Mouse (Mus musculus) lung, postnatal 25 days (tissue): ENCODE results near the gene Elp5.
"Not testable (repeated sequence)": the region's sequence is repeated elsewhere in the genome, so short reads cannot be mapped to it uniquely, and the experiment has no call there.

ENCODE experiments used
- DNase-seq: peaks from one replicate; pipeline ENCODE4 v3.0.0; 2022; ENCODE audit warnings: low spot score

The Elp5 gene

GRCm38 (mm10) chr11:69982225-69982624 is at the start of gene Elp5:
Gene Elp5 (minus strand): TSS chr11:69982517.
- no peak for DNase-seq

GRCm38 (mm10) chr11:70031321-70031670 is 49.0 kb upstream of the Elp5 start:
- no peak for DNase-seq

GRCm38 (mm10) chr11:70030651-70031320 is 48.5 kb upstream of the Elp5 start:
- DNase-seq, result no peak

GRCm38 (mm10) chr11:70029829-70030550 is 47.7 kb upstream of the Elp5 start:
- no peak for DNase-seq

GRCm38 (mm10) chr11:70029130-70029801 is 46.9 kb upstream of the Elp5 start:
- peak; percentile 57 for DNase-seq

- DNase-seq, result no peak
These were observed 46.2 kb upstream of the Elp5 start for GRCm38 (mm10) chr11:70028401-70029129.

GRCm38 (mm10) chr11:70027397-70027796 is 45.1 kb upstream of the Elp5 start:
- no peak for DNase-seq

GRCm38 (mm10) chr11:70026689-70027088 is 44.4 kb upstream of the Elp5 start:
- DNase-seq, result no peak

- DNase-seq, result no peak
These were observed 41.8 kb upstream of the Elp5 start for GRCm38 (mm10) chr11:70024151-70024514.

- DNase-seq, result no peak
These were observed 41.3 kb upstream of the Elp5 start for GRCm38 (mm10) chr11:70023481-70024150.

- DNase-seq, result peak; percentile 96
These were observed 39.2 kb upstream of the Elp5 start for GRCm38 (mm10) chr11:70021264-70022132.

- DNase-seq, result peak; percentile 87
These were observed 38.5 kb upstream of the Elp5 start for GRCm38 (mm10) chr11:70020731-70021263.

GRCm38 (mm10) chr11:70020022-70020631 is 37.8 kb upstream of the Elp5 start:
- no peak for DNase-seq

GRCm38 (mm10) chr11:70019495-70020021 is 37.2 kb upstream of the Elp5 start:
- DNase-seq, result no peak

GRCm38 (mm10) chr11:70018131-70018990 is 36.0 kb upstream of the Elp5 start:
- DNase-seq, result no peak

- DNase-seq, result no peak
These were observed 35.0 kb upstream of the Elp5 start for GRCm38 (mm10) chr11:70017199-70017767.

- DNase-seq, result no peak
These were observed 34.4 kb upstream of the Elp5 start, which contains the start of gene Dlg4 for GRCm38 (mm10) chr11:70016669-70017068. Gene Dlg4 (plus strand): TSS chr11:70016942.

- not testable (repeated sequence) for DNase-seq
These were observed 33.9 kb upstream of the Elp5 start for GRCm38 (mm10) chr11:70016177-70016576.

GRCm38 (mm10) chr11:70015677-70016076 is 33.4 kb upstream of the Elp5 start:
- DNase-seq, result no peak
